Mouse (Mus musculus) cerebellum, adult 2 months (tissue): ENCODE results near the gene Tmem177.

Source experiments
- CTCF ChIP-seq: fragments of 200-500 bp; IDR thresholded peaks from 2 replicates; pipeline ENCODE4 v1.5.1; 2011; ENCODE audit warnings: low read depth, mild to moderate bottlenecking, control low read depth, low read length, moderate library complexity, borderline replicate concordance; ENCODE audit not compliant: insufficient read depth
- POLR2A ChIP-seq: fragments of 200-500 bp; IDR thresholded peaks from 2 replicates; pipeline ENCODE4 v1.6.1; 2011; ENCODE audit warnings: low read length, control low read depth, borderline replicate concordance; ENCODE audit not compliant: insufficient read depth

- TF ChIP-seq POLR2A (no peak), CTCF (no peak)
Observed at GRCm38 (mm10) chr1:119865311-119865710, 47.7 kb downstream of the Tmem177 start.
